Mouse (Mus musculus): ENCODE data around the gene Ryr1. TPM values are rescaled to one million over a fixed set of nuclear protein-coding genes. Genes with fewer than 3 reads are reported as not detected.
A peak's percentile ranks its signal among the peaks of the same experiment; 100 is the strongest.
"Not testable (repeated sequence)": the region's sequence is repeated elsewhere in the genome, so short reads cannot be mapped to it uniquely, and the experiment has no call there.

Ryr1 gene
- polyA plus RNA-seq, 1 experiment from 2014 or later, result 0.30 TPM

DNA sequence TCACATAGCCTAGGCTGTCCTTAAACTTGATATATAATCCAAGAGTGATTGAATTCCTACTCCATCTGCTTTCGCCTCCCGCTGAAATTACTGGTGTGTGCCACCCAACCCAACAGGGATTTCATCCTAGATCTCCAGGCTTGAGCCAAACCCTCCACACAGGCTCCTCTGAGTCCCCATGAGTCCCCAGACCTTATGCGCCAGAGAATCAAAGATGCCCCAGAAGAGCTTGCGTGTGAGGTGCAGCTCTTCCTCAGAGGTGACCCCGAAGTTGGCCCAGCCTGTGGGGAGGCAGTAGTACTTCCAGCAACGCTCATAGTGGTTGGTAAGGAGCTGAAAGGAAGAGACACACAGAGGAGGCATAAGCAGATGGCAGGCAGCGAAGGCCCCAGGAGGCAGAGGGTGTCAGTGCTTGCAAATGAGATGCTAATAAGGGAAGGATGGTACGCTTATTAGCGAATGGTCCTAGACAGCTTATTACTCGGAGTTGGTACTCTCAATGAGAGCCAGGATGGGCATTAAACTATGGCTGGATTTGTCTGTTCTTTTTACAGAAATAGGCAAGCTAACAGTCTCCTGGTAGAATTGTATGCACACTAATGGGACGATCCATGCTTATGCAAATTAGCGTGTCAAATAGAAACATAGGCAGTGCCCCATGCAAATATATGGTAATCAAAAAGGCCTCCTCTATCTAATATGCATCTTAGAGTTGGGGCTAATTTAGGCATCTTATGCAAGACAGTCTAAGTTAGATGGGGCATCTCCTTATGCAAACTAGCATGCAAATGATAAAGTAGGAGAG lies 54.4 kb downstream of the Ryr1 start:
- WGBS, result 77% methylated on average over 12 of the region's 12 CpGs
- Histone ChIP-seq H3K27ac (no peak overlapping the region), H3K36me3 (no peaks in the 10 kb centered on the region), H3K27me3 (replicated peaks) (peaks cover 14% of the 10 kb centered on the region), H3K9me3 (no peaks in the 10 kb centered on the region), H3K9ac (no peak overlapping the region), H3K4me3 (replicated peaks) (no peak overlapping the region), H3K4me1 (0 out of 2 replicates have a peak, but pooled peaks cover 6% of the 10 kb centered on the region), H3K4me2 (no peak overlapping the region)
- ATAC-seq (ENCODE audit: insufficient read depth, low FRiP score, low read depth), result no peak

DNA sequence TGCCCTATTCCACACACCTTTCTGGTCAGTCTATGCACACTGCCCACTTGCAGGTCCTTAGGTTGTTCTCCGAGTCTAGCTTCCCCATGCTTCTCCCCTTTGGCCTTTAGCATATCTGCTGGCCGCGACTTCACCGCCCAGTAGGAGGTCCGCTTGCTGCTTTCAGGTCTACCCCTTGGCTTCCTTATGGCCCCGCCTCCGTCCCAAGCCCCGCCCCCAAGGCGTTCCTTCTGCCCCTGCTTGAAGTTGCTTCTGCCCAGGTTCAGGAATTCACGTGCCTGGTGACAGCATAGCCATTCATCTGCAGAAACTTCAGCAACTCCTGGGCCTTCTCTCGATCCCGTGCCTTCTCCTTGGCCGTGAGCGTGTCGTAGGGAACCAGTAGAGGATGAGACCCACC lies 57.2 kb downstream of the Ryr1 start:
- Histone ChIP-seq H3K4me1 (0 out of 2 replicates have a peak, but pooled peaks cover 6% of the 10 kb centered on the region), H3K27ac (no peak overlapping the region), H3K9me3 (no peaks in the 10 kb centered on the region), H3K36me3 (no peaks in the 10 kb centered on the region), H3K27me3 (replicated peaks) (peaks cover 14% of the 10 kb centered on the region), H3K4me3 (replicated peaks) (no peak overlapping the region), H3K4me2 (0 out of 2 replicates have a peak overlapping the region, but pooled peaks have one; percentile 1), H3K9ac (no peak overlapping the region)
- WGBS, result 11% methylated on average over 15 of the region's 15 CpGs
- ATAC-seq (ENCODE audit: insufficient read depth, low FRiP score, low read depth), result peak; percentile 55

DNA sequence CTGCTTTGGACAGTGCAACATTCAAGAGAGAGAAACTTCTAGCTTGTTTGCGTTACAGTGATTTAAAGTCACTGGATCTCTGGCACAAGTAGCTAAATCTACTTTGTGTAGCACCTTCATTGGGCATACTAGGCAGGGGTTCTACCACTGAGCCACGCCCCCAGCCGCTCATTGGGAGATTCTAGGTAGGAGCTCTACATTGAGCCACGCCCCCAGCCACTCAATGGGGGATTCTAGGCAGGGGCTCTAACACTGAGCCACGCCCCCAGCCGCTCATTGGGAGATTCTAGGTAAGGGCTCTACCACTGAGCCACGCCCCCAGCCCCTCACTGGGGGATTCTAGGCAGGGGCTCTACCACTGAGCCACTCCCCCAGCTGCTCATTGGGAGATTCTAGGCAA lies 61.5 kb downstream of the Ryr1 start:
- WGBS, result 62% methylated on average over 7 of the region's 7 CpGs
- H3K27ac ChIP-seq; H3K27me3 ChIP-seq (replicated peaks); H3K4me1 ChIP-seq; H3K36me3 ChIP-seq; H3K9ac ChIP-seq; H3K4me2 ChIP-seq; H3K9me3 ChIP-seq; ATAC-seq (ENCODE audit: insufficient read depth, low FRiP score, low read depth); H3K4me3 ChIP-seq (replicated peaks): not testable (repeated sequence)

DNA sequence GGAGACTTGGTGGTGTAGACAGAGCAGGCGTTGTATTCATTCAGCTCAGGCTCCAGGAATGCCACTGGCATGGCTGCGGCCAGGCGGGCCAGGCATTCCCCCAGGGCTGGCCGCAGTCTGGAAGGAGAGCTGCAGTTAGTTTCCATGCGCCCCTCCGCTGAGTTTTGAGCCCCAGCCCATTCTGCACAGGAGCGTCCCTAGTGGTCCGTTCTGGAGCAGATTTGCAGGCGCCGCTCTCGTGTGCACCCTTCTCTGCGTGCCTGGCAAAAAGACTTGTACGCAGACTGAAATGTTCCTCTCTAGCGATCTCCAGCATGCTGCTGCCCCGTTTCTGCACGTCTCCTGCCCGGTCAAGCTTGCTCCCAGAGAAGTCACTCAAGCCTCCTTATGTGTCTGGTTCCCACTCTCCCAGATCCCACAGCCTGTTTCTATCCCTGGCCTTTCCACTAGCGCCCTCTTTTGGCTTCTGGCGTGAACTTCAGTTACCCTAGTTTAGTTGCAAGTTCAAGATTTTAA lies 63.4 kb downstream of the Ryr1 start:
- no peaks in the 10 kb centered on the region for H3K36me3 ChIP-seq
- no peak for ATAC-seq (ENCODE audit: insufficient read depth, low FRiP score, low read depth)
- no peak overlapping the region for H3K9ac ChIP-seq
- no peaks in the 10 kb centered on the region for H3K27me3 ChIP-seq (replicated peaks)
- H3K4me3 ChIP-seq (replicated peaks), result 0 out of 2 replicates have a peak overlapping the region, but pooled peaks have one; percentile 3
- H3K4me2 ChIP-seq, result peak overlapping the region; percentile 42; the same call in 1 of the 2 replicates
- H3K27ac ChIP-seq, result no peak overlapping the region
- no peaks in the 10 kb centered on the region for H3K9me3 ChIP-seq
- 13% methylated on average over 19 of the region's 19 CpGs for WGBS
- 0 out of 2 replicates have a peak, but pooled peaks cover 4% of the 10 kb centered on the region for H3K4me1 ChIP-seq

DNA sequence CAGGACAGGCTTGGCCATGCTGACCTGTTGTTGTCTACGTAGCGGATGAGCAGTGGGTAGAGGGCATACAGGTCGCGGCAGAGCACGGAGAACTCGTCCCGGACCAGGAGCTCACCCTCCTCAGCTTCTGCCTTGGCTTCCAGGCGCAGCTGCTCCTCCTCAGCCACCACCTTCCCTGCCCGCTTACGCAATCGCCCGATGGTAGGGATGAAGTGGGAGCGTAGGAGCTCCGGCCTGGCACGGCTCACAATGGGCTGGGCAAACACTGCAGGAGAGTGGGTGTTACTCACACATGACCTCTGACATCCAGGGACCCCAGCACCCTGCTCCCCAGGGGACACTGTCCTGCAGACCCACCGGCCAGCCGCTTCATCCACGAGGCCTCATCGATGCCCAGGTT lies 65.5 kb downstream of the Ryr1 start:
- WGBS, result 84% methylated on average over 19 of the region's 19 CpGs
- ATAC-seq (ENCODE audit: insufficient read depth, low FRiP score, low read depth), result no peak

DNA sequence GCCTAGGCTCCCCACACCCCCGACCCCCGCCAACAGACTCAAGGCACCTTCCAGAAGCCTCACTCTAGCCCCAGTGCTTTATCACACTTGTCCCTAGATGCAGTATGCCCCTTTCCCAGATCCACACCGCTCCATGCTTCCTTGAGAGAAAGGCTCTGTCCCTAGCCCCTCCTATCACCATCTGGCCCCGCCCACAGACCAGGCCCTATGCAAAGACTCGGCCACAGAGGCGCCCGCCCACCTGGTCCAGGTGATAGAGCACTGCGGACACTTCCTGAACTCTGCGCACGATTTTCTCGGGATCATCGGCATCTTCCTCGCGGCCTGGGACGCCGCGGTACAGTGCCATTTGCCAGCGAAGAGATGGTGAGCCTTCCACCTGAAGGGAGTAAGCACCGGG lies 72.2 kb downstream of the Ryr1 start:
- no peak overlapping the region for H3K9ac ChIP-seq
- H3K4me3 ChIP-seq (replicated peaks), result peak overlapping the region; percentile 13; the same call in 1 of the 2 replicates
- H3K27ac ChIP-seq, result no peak overlapping the region
- WGBS, result 4% methylated on average over 19 of the region's 19 CpGs
- ATAC-seq (ENCODE audit: insufficient read depth, low FRiP score, low read depth), result 0 out of 2 replicates have a peak, but pooled peaks have one; percentile 49
- peak overlapping the region; percentile 45 for H3K4me2 ChIP-seq
- peaks cover 35% of the 10 kb centered on the region for H3K27me3 ChIP-seq (replicated peaks)
- no peaks in the 10 kb centered on the region for H3K9me3 ChIP-seq
- no peaks in the 10 kb centered on the region; the same call in 1 of the 2 replicates for H3K4me1 ChIP-seq
- H3K36me3 ChIP-seq, result no peaks in the 10 kb centered on the region

More for the DNA sequence above, 65.5 kb downstream of the Ryr1 start:
- Histone ChIP-seq H3K27me3 (replicated peaks) (0 out of 2 replicates have a peak, but pooled peaks cover 10% of the 10 kb centered on the region), H3K9ac (no peak overlapping the region), H3K4me1 (0 out of 2 replicates have a peak, but pooled peaks cover 4% of the 10 kb centered on the region), H3K27ac (no peak overlapping the region), H3K4me2 (no peak overlapping the region), H3K36me3 (no peaks in the 10 kb centered on the region), H3K9me3 (no peaks in the 10 kb centered on the region), H3K4me3 (replicated peaks) (no peak overlapping the region)

DNA sequence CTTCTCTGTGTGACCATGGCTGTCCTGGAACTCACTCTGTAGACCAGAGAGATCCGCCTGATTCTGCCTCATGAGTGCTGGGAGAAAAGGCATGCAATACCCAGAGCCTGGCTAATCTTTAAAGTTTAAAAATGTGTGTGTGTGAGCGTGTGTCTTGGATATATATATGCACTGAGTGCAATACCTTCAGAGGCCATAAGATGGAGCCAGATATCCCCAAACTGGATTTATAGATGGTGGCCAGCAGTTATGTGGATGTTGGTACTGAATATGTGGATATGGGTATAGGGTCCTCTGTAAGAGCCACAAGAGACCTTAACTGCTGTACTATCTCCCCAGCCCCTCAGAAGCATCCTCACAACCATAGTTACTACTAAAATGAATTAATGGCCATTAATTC lies 74.2 kb downstream of the Ryr1 start:
- no peak for ATAC-seq (ENCODE audit: insufficient read depth, low FRiP score, low read depth)
- 42% methylated on average over 2 of the region's 2 CpGs for WGBS

DNA sequence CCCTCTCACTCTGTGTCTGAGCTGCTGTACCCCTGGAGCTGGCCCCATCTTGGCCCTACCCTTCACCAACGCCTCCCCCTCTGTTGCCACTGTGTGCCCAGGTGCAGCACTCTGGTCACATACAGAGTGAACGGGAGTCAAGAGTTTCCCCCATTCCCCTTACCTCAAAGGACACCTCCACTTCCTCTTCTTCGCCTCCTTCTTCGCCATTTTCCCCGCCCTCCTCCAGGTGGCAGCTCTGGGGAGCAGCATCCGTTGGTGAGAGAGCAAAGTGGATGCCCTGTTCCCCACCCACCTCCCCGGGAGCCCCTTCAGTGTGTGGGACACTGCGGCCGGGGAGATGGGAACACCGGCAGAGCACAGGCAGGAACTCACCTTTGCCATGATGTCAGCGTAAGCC lies 76.4 kb downstream of the Ryr1 start:
- H3K9me3 ChIP-seq, result no peaks in the 10 kb centered on the region
- H3K4me2 ChIP-seq, result no peak overlapping the region
- peaks cover 18% of the 10 kb centered on the region for H3K27me3 ChIP-seq (replicated peaks)
- WGBS, result 81% methylated on average over 11 of the region's 11 CpGs
- no peaks in the 10 kb centered on the region for H3K36me3 ChIP-seq
- no peak overlapping the region for H3K27ac ChIP-seq
- ATAC-seq (ENCODE audit: insufficient read depth, low FRiP score, low read depth), result no peak
- H3K9ac ChIP-seq, result no peak overlapping the region
- H3K4me3 ChIP-seq (replicated peaks), result no peak overlapping the region
- H3K4me1 ChIP-seq, result peaks cover 11% of the 10 kb centered on the region

More for the DNA sequence above, 74.2 kb downstream of the Ryr1 start:
- Histone ChIP-seq H3K36me3 (no peaks in the 10 kb centered on the region), H3K4me2 (no peak overlapping the region), H3K27me3 (replicated peaks) (peaks cover 35% of the 10 kb centered on the region), H3K9me3 (no peaks in the 10 kb centered on the region), H3K4me1 (no peaks in the 10 kb centered on the region; the same call in 1 of the 2 replicates), H3K27ac (no peak overlapping the region), H3K4me3 (replicated peaks) (no peak overlapping the region), H3K9ac (no peak overlapping the region)

DNA sequence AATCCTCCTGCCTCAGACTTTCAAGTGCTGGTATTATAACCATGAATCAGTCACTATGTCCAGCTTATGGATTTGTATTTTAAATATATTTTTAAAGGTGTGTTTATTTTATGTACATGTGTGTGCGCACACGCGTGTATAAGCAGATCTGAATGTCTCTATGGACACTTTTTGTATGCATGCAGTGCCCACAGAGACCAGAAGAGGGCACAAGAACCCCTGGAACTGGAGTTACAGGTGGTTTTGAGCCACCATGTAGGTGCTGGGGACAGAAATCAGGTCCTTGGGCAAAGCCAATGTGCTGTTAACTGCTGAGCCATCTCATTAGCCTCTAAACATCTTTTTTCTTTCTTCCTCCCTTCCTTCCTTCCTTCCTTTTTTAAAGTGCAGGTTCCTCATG lies 76.9 kb downstream of the Ryr1 start:
- Histone ChIP-seq H3K4me3 (replicated peaks) (no peak overlapping the region), H3K36me3 (no peaks in the 10 kb centered on the region), H3K27me3 (replicated peaks) (peaks cover 12% of the 10 kb centered on the region), H3K4me1 (peaks cover 15% of the 10 kb centered on the region), H3K9ac (no peak overlapping the region), H3K27ac (no peak overlapping the region), H3K4me2 (no peak overlapping the region), H3K9me3 (no peaks in the 10 kb centered on the region)
- ATAC-seq (ENCODE audit: insufficient read depth, low FRiP score, low read depth), result no peak
- WGBS, result 81% methylated on average over 3 of the region's 3 CpGs

DNA sequence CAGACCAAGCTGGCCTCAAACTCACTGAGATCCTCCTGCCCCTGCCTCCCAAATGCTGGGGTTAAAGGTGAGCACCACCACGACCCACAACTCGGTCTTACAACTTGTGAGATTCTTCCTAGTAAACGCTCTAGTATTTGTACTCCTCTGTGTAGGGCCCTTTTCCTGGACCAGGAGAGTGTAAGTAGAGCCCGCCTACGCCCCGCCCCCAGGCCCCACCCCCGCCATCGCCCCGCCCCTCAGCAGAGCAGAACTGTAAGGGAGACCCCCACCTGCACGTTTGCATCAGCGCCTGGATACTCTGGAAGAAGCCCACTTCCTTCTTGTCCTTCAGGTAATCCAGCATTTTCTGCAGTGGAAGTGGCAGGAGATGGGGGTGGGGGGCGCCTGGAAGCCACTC lies 78.4 kb downstream of the Ryr1 start:
- WGBS, result 14% methylated on average over 12 of the region's 12 CpGs
- H3K9ac ChIP-seq, result no peak overlapping the region
- peaks cover 20% of the 10 kb centered on the region for H3K4me1 ChIP-seq
- no peak overlapping the region for H3K4me2 ChIP-seq
- H3K27me3 ChIP-seq (replicated peaks), result no peaks in the 10 kb centered on the region; the same call in 1 of the 2 replicates
- no peak for ATAC-seq (ENCODE audit: insufficient read depth, low FRiP score, low read depth)
- H3K9me3 ChIP-seq, result no peaks in the 10 kb centered on the region
- H3K27ac ChIP-seq, result no peak overlapping the region
- H3K36me3 ChIP-seq, result no peaks in the 10 kb centered on the region
- H3K4me3 ChIP-seq (replicated peaks), result no peak overlapping the region

DNA sequence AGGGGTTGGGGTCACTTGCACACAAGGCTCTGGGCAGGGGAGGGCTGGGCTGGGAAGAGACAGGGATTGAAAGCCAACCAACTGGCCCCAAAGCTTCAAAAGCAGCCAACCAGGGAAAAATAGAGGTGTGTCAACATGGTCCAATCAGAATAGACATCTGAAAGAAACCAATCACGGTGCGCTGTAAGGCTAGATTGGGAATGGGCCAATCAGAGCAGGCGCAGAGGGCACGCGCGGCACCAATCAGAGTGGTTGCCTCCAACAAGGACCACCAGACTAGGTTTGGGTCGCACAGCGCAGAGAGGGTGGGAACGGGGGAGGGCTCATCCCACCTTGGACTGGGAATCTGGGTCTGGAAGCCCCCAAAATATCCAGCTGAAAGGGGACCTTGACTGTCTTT lies 80.7 kb downstream of the Ryr1 start:
- Histone ChIP-seq H3K4me3 (replicated peaks) (no peak overlapping the region), H3K4me2 (no peak overlapping the region; the same call in 1 of the 2 replicates), H3K4me1 (peaks cover 27% of the 10 kb centered on the region), H3K27ac (peak overlapping the region; percentile 8; the same call in 1 of the 2 replicates), H3K36me3 (no peaks in the 10 kb centered on the region), H3K9me3 (no peaks in the 10 kb centered on the region), H3K9ac (no peak overlapping the region), H3K27me3 (replicated peaks) (no peaks in the 10 kb centered on the region)
- WGBS, result 60% methylated on average over 9 of the region's 9 CpGs
- ATAC-seq (ENCODE audit: insufficient read depth, low FRiP score, low read depth), result no peak

DNA sequence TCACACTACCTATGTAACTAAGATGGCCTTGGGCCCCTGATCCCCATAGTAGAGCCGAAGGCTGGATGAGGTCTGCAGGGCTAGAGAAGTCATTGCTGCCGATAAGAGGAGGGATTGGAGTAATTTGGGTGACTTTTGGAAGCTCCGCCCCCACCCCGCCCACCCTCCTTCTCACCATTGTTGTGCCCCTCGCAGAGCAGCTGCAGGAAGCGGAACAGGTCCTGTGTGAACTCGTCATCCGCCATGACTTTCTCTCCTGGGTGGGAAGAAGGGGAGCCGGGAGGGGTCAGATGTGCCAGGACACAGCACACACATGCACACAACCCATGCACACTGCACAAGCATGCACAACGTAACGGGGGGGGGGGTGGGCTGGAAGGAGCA lies 81.3 kb downstream of the Ryr1 start:
- H3K27me3 ChIP-seq (replicated peaks), result no peaks in the 10 kb centered on the region
- WGBS, result 33% methylated on average over 10 of the region's 11 CpGs
- H3K36me3 ChIP-seq, result no peaks in the 10 kb centered on the region
- peak overlapping the region; percentile 64 for H3K27ac ChIP-seq
- H3K4me1 ChIP-seq, result peaks cover 27% of the 10 kb centered on the region
- no peak for ATAC-seq (ENCODE audit: insufficient read depth, low FRiP score, low read depth)
- H3K9ac ChIP-seq, result no peak overlapping the region
- peak overlapping the region; percentile 11 for H3K4me2 ChIP-seq
- no peak overlapping the region for H3K4me3 ChIP-seq (replicated peaks)
- no peaks in the 10 kb centered on the region for H3K9me3 ChIP-seq
